Mouse (Mus musculus) heart, adult 2 months (tissue): ENCODE results near the gene Ccm2. TPM values are rescaled to one million over a fixed set of nuclear protein-coding genes. Genes with fewer than 3 reads are reported as not detected.

Experiments used
- DNase-seq, 2 experiments: peaks; one replicate each; pipeline ENCODE4 v3.0.0; 2021
- H3K27ac ChIP-seq: fragments of 200-600 bp; 2 replicates; pipeline ENCODE4 v1.8.1; 2022
- H3K27me3 ChIP-seq: fragments of 200-500 bp; 2 replicates; pipeline ENCODE4 v1.6.1; 2012; ENCODE audit warnings: mild to moderate bottlenecking, low read length, inconsistent platforms, mixed read lengths; ENCODE audit not compliant: control insufficient read depth, insufficient read depth
- H3K36me3 ChIP-seq: fragments of 200-500 bp; 2 replicates; pipeline ENCODE4 v1.6.1; 2012; ENCODE audit warnings: low read length, inconsistent platforms; ENCODE audit not compliant: control insufficient read depth, insufficient read depth
- H3K4me1 ChIP-seq: fragments of 200-500 bp; 2 replicates; pipeline ENCODE4 v1.6.1; 2011; ENCODE audit warnings: low read length; ENCODE audit not compliant: control insufficient read depth, insufficient read depth
- H3K4me3 ChIP-seq: fragments of 200-600 bp; 2 replicates; pipeline ENCODE4 v1.8.1; 2022
- H3K79me2 ChIP-seq: fragments of 200-500 bp; replicated peaks from 2 replicates; pipeline ENCODE4 v1.6.1; 2012; ENCODE audit warnings: mild to moderate bottlenecking, inconsistent platforms, low read length, moderate library complexity, mixed read lengths; ENCODE audit not compliant: control insufficient read depth, insufficient read depth
- H3K9ac ChIP-seq: fragments of 200-500 bp; 2 replicates; pipeline ENCODE4 v1.6.1; 2012; ENCODE audit warnings: low read depth, mild to moderate bottlenecking, control low read depth, inconsistent platforms, low read length, mixed read lengths
- CTCF ChIP-seq: fragments of 200-600 bp; IDR thresholded peaks from 2 replicates; pipeline ENCODE4 v1.8.1; 2022; ENCODE audit warnings: antibody characterized with exemption, mild to moderate bottlenecking, moderate library complexity
- EP300 ChIP-seq: fragments of 200-500 bp; IDR thresholded peaks from 2 replicates; pipeline ENCODE4 v1.6.1; 2011; ENCODE audit warnings: low read depth, low read length, control low read depth; ENCODE audit not compliant: insufficient read depth
- POLR2A ChIP-seq: fragments of 200-500 bp; IDR thresholded peaks from 2 replicates; pipeline ENCODE4 v1.6.1; 2011; ENCODE audit warnings: mild to moderate bottlenecking, low read depth, low read length, control low read depth; ENCODE audit not compliant: insufficient read depth
- WGBS: fragments of 180-500 bp; shearing (Covaris S2); methylation state at CpG from one replicate; pipeline ENCODE4 v1.1.7; 2018; 5-methylcytosine and 5-hydroxymethylcytosine counted together
- intact Hi-C: fragments of 180-260 bp; cut with DNase I; formaldehyde crosslinking; loops from one replicate; pipeline ENCODE4 v1.15.1; 2025
- polyA plus RNA-seq: library from polyadenylated mRNA; depleted of rRNA; stranded (reverse); fragments of >200 nt; gene quantifications from 2 replicates; pipeline ENCODE4 v1.2.3, GENCODE M21; 2012
- total RNA-seq, 2 experiments: library from RNA; stranded (reverse); gene quantifications; 2 replicates each; pipeline ENCODE4 v1.2.3; 2021

The Ccm2 gene
- total and polyA plus RNA-seq, 3 experiments, result 25.6 to 54.1 (median 28.5) TPM

DNA sequence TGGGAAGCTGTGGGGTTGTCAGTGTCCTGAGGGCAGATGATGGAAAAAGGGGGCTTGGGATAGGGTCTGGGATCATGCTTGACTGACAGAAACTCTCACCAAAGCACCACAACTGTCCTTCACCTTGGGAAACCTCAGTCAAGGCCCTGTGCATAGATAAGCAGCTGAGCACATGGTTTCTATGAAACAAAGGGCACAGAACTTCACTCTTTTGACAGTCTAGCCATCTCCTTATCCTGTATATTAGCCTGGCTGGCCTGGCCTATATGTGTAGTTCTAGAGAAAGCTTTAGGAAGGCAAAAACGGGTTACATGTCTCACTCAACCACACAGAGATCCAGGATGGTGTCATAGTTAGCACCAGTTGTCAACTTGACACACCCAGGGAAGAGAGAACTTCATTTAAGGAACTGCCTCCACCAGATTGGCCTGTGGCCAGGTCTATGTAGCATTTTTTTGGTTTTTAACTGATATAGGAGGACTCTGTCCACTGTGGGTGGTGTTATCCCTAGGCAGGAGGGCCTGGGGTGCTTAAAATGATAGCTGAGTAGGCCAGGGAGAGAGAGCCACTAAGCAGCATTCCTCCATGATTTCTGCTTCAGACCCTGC lies 38.3 kb upstream of the Ccm2 start:
- WGBS, result 33% methylated on average over 1 of the region's 1 CpGs
- no peak for TF ChIP-seq POLR2A
- no peak for TF ChIP-seq CTCF
- TF ChIP-seq EP300, result no peak
- Histone ChIP-seq H3K36me3 (no peaks in the 10 kb centered on the region), H3K27ac (no peak overlapping the region), H3K4me3 (no peak overlapping the region), H3K4me1 (no peaks in the 10 kb centered on the region), H3K27me3 (no peaks in the 10 kb centered on the region), H3K9ac (no peak overlapping the region), H3K79me2 (no peaks in the 10 kb centered on the region)
- intact Hi-C loops, result no loop called here
- DNase-seq, result no peak

DNA sequence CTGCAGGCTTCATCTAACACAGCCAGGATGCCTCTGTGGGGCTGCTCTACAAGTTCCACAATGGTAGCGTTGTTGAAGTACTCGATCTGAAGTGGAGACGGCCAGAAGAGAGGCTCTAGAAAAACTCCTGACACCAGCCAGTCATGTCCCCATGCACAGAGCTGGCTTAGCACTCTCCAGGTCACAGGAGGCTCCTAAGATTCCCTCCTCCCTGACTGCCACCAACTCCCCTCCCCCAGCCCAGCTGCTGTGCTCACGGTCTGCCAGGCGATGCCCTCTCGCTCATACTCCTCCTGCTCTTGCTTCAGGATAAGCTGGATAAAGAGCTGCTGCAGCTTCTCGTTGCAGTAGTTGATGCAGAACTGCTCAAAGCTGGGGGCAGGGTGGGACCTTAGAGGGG lies 31.9 kb upstream of the Ccm2 start:
- Histone ChIP-seq H3K9ac (no peak overlapping the region), H3K4me3 (no peak overlapping the region), H3K27me3 (no peaks in the 10 kb centered on the region), H3K27ac (no peak overlapping the region), H3K36me3 (no peaks in the 10 kb centered on the region), H3K79me2 (no peaks in the 10 kb centered on the region), H3K4me1 (no peaks in the 10 kb centered on the region)
- TF ChIP-seq CTCF (no peak), POLR2A (no peak), EP300 (no peak)
- no peak for DNase-seq
- intact Hi-C loops, result no loop called here
- WGBS, result 39% methylated on average over 7 of the region's 7 CpGs

DNA sequence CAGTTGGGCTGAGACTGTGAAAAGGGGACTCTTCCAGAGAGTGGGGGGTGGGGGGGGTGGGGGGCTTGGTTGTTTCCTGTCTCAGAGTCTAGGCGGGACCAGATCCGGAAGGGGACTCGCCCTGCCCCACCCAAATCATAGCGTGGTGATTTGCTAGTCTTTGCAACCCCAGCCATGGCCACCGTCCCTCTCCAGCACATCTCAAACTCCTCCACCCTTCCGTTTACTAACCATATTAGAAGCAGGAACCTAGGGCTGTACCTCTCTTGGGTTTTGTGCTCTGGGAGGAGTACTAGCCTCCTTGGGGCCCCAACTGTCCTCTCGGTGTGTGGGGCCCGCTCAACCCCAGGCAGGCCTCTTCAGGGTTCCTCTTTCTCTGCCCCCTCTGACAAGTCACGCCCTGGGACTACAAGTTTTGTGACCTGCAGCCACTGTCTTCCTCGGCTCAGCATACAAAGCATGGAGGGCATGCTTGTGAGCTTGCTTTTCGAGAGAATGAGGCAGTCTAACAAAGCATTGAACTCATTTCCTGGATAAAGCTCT lies 27.1 kb upstream of the Ccm2 start:
- Histone ChIP-seq H3K27ac (no peak overlapping the region), H3K4me1 (no peaks in the 10 kb centered on the region), H3K4me3 (no peak overlapping the region), H3K27me3 (no peaks in the 10 kb centered on the region), H3K79me2 (no peaks in the 10 kb centered on the region), H3K9ac (no peak overlapping the region), H3K36me3 (no peaks in the 10 kb centered on the region)
- TF ChIP-seq CTCF (no peak), EP300 (no peak), POLR2A (no peak)
- DNase-seq, result peak in 1 of 2 experiments; percentile 52
- intact Hi-C loops, result no loop called here
- 53% methylated on average over 11 of the region's 11 CpGs for WGBS

- Histone ChIP-seq H3K9ac (no peak within 1 kb of the TSS), H3K27ac (no peak within 1 kb of the TSS), H3K79me2 (no peaks in the 10 kb centered on the region), H3K36me3 (no peaks in the 10 kb centered on the region), H3K4me3 (no peak within 1 kb of the TSS), H3K27me3 (no peaks in the 10 kb centered on the region), H3K4me1 (no peaks in the 10 kb centered on the region)
- 67% methylated on average over 7 of the region's 7 CpGs for WGBS
- DNase-seq, result peak; percentile 31 to 63
- intact Hi-C loops, result no loop called here
- TF ChIP-seq EP300 (no peak), POLR2A (no peak)
Measured at GRCm38 (mm10) chr11:6520507-6521173, 26.0 kb upstream of the Ccm2 start, which contains the start of gene Myo1g. Myo1g (minus strand) TSS chr11:6520965.

- WGBS, result 73% methylated on average over 9 of the region's 9 CpGs
- Histone ChIP-seq H3K9ac (no peak overlapping the region), H3K27ac (no peak overlapping the region), H3K36me3 (peaks cover 5% of the 10 kb centered on the region; the same call in 1 of the 2 replicates), H3K4me1 (peaks cover 2% of the 10 kb centered on the region; the same call in 1 of the 2 replicates), H3K79me2 (no peaks in the 10 kb centered on the region), H3K27me3 (no peaks in the 10 kb centered on the region), H3K4me3 (no peak overlapping the region)
- no peak for DNase-seq
- intact Hi-C loops, result no loop called here
- TF ChIP-seq CTCF (no peak), POLR2A (no peak), EP300 (no peak)
Measured at GRCm38 (mm10) chr11:6522782-6523525, 23.7 kb upstream of the Ccm2 start.
